Mouse (Mus musculus) E14TG2a.4 (cell line): ENCODE measurements around the gene Sp4.

Source experiments
- CTCF ChIP-seq: conservative IDR thresholded peaks from 2 replicates; pipeline ENCODE4 v1.5.1; 2014; ENCODE audit warnings: low read length
- NANOG ChIP-seq: IDR thresholded peaks from 2 replicates; pipeline ENCODE4 v1.6.1; 2014; ENCODE audit warnings: borderline replicate concordance, low read length, mixed read lengths
- POU5F1 ChIP-seq: IDR thresholded peaks from 2 replicates; pipeline ENCODE4 v1.6.1; 2014; ENCODE audit warnings: low read length, borderline replicate concordance

GRCm38 (mm10) chr12:118255292-118255782 is 45.9 kb downstream of the Sp4 start:
- no peak for TF ChIP-seq CTCF
- TF ChIP-seq POU5F1: no peak
- no peak for TF ChIP-seq NANOG
